Mouse (Mus musculus): Measurements from ENCODE around the gene L3hypdh.

DNA sequence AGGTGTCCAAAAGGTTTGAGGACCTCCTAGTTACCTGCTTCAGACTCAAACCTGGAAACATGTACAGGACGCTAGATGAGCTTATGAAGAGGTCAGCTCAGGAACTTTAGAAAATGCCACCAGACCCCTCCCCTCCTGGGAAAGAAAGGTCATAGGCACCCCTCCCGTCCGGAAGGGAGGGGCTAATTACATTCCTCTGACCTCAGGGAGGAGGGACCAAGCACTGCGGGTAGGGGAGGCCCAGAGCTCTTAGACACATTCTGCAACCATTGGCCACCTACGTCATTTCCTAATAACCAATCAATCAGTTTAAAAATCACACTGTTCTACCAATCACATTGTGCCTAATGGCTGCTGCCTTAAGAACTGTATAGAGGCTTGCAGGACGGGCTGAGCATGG, 32.7 kb downstream of the L3hypdh start:
- TF ChIP-seq POLR2A (IDR thresholded peaks at IDR 0.05; ENCODE audit: borderline replicate concordance, insufficient read depth, low read length) (no peak), CTCF (IDR thresholded peaks at IDR 0.05; ENCODE audit: borderline replicate concordance, insufficient read depth, low read depth, low read length) (no peak)

Measured in cerebellum, adult 2 months (tissue).